Mouse (Mus musculus) kidney, embryonic 15.5 days (tissue): Measurements from ENCODE around the gene Ntng1. TPM values are rescaled to one million over a fixed set of nuclear protein-coding genes. Genes with fewer than 3 reads are reported as not detected.

Experiments
- ATAC-seq: fragments of 200-750 bp; cut with Nextera tagmentation; replicated peaks from 2 replicates; pipeline ENCODE4 v1.8.0; 2017; ENCODE audit warnings: moderate TSS enrichment; ENCODE audit not compliant: low FRiP score
- H3K27ac ChIP-seq: fragments of 300-500 bp; sonication (generic); 2 replicates; pipeline ENCODE4 v1.5.1; 2015; ENCODE audit warnings: mild to moderate bottlenecking, inconsistent platforms
- H3K27me3 ChIP-seq: fragments of 300-500 bp; sonication (generic); 2 replicates; pipeline ENCODE4 v1.6.1; 2015; ENCODE audit warnings: inconsistent platforms
- H3K36me3 ChIP-seq: fragments of 300-500 bp; sonication (generic); 2 replicates; pipeline ENCODE4 v1.6.1; 2015; ENCODE audit warnings: inconsistent platforms
- H3K4me1 ChIP-seq: fragments of 300-500 bp; sonication (generic); 2 replicates; pipeline ENCODE4 v1.6.1; 2015; ENCODE audit warnings: inconsistent platforms
- H3K4me2 ChIP-seq: fragments of 300-500 bp; sonication (generic); 2 replicates; pipeline ENCODE4 v1.6.1; 2015; ENCODE audit warnings: moderate library complexity, mild to moderate bottlenecking, inconsistent platforms
- H3K4me3 ChIP-seq: fragments of 300-500 bp; sonication (generic); replicated peaks from 2 replicates; pipeline ENCODE4 v1.5.1; 2015; ENCODE audit warnings: mild to moderate bottlenecking, inconsistent platforms
- H3K9ac ChIP-seq: fragments of 300-500 bp; sonication (generic); 2 replicates; pipeline ENCODE4 v1.6.1; 2015; ENCODE audit warnings: mild to moderate bottlenecking, inconsistent platforms
- H3K9me3 ChIP-seq: fragments of 300-500 bp; sonication (generic); replicated peaks from 2 replicates; pipeline ENCODE4 v1.6.1; 2016; ENCODE audit warnings: inconsistent platforms
- WGBS: fragments of 180-500 bp; shearing (Covaris S2); methylation state at CpG from one replicate; pipeline ENCODE4 v1.1.7; 2015; ENCODE audit warnings: mixed read lengths; 5-methylcytosine and 5-hydroxymethylcytosine counted together
- polyA plus RNA-seq: library from polyadenylated mRNA; unstranded; fragments of >200 nt; fragmentation: Nextera tagmentation; extraction: Ambion mirVana; gene quantifications from 2 replicates; pipeline ENCODE4 v1.2.1, GENCODE M21; 2015

The Ntng1 gene
- polyA plus RNA-seq, 1 experiment from 2014 or later: 4.1 TPM

- H3K4me3 ChIP-seq: no peak overlapping the region
- ATAC-seq: no peak
- H3K9me3 ChIP-seq: no peaks in the 10 kb centered on the region
- H3K36me3 ChIP-seq: no peaks in the 10 kb centered on the region
- no peak overlapping the region for H3K9ac ChIP-seq
- no peaks in the 10 kb centered on the region for H3K27me3 ChIP-seq
- H3K4me1 ChIP-seq: no peaks in the 10 kb centered on the region
- H3K27ac ChIP-seq: no peak overlapping the region
- H3K4me2 ChIP-seq: no peak overlapping the region
Measured at GRCm38 (mm10) chr3:109970181-109970580, 173.6 kb downstream of the Ntng1 start.

DNA sequence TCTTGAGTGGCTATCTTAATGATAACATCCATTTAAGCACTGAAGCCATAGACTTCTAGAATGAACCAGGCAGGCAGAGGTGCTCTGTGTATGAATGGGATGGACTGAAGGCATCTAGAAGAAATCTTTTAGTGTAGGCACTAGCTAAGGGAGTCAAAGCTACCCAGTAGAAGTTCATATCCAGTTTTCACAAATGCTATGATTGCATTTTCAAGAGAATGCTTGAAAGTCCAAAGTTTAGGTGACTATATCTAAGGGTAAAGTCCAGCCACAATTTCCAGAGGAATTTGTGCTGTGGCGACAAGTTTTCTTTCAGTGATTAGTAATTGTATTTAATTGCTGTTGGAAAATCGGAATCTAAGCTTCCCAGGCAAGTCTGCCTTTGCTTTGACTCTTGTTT is 181.2 kb downstream of the Ntng1 start:
- Histone ChIP-seq H3K27ac (no peak overlapping the region), H3K36me3 (no peaks in the 10 kb centered on the region), H3K4me2 (no peak overlapping the region), H3K4me3 (no peak overlapping the region), H3K27me3 (no peaks in the 10 kb centered on the region), H3K4me1 (no peaks in the 10 kb centered on the region), H3K9me3 (no peaks in the 10 kb centered on the region), H3K9ac (no peak overlapping the region)
- 87% methylated on average over 2 of the region's 2 CpGs for WGBS
- ATAC-seq: no peak

DNA sequence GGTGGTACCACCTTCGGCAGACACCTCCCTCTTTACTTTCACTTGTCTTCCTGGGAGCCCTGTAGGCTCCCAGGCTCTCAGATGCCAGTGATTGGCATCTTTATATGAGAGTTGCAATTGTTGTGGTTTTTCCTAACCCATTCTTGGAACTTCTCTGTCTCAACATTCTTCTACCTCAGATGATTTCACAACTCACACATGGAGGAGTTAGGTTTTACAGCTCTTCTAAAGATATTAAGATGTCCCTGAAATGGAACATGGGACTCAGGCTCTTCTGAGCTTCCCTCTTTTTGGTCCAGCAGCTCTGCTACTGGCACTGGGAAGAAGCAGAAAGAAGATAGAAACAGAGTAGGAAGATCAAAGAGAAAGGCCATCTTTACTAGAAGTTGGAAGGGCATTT is 200.9 kb downstream of the Ntng1 start:
- Histone ChIP-seq H3K36me3 (no peaks in the 10 kb centered on the region), H3K27me3 (no peaks in the 10 kb centered on the region), H3K4me3 (no peak overlapping the region), H3K27ac (no peak overlapping the region), H3K9me3 (no peaks in the 10 kb centered on the region), H3K9ac (no peak overlapping the region), H3K4me2 (no peak overlapping the region), H3K4me1 (no peaks in the 10 kb centered on the region)
- ATAC-seq: no peak
- WGBS: 89% methylated on average over 1 of the region's 1 CpGs

- H3K9me3 ChIP-seq: no peaks in the 10 kb centered on the region
- 92% methylated on average over 2 of the region's 2 CpGs for WGBS
Measured at GRCm38 (mm10) chr3:109937634-109938033, 206.2 kb downstream of the Ntng1 start.

DNA sequence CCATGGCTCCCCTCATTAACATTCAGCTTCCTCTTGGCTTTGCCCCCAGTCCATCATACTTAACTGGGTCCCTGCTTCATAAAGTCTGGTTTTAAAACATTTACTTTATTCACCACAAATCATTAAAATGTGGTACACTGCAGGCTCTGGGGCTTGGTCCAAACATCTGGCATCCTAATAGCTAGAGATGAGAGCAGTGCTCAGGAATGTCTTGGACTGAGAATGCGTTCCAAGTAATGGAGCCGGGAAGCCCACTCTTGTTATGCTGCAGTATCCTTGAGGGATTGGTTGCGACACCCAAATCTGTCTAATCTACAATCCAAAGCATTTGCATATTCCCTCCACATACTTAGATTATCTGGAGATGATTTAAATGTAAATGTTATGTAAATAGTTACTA is 207.5 kb downstream of the Ntng1 start:
- Histone ChIP-seq H3K9me3 (no peaks in the 10 kb centered on the region), H3K9ac (no peak overlapping the region), H3K4me1 (no peaks in the 10 kb centered on the region), H3K4me3 (no peak overlapping the region), H3K36me3 (no peaks in the 10 kb centered on the region), H3K27ac (no peak overlapping the region), H3K27me3 (no peaks in the 10 kb centered on the region), H3K4me2 (no peak overlapping the region)
- no peak for ATAC-seq
- 78% methylated on average over 3 of the region's 3 CpGs for WGBS

More at GRCm38 (mm10) chr3:109937634-109938033, 206.2 kb downstream of the Ntng1 start:
- Histone ChIP-seq H3K4me1 (no peaks in the 10 kb centered on the region), H3K27me3 (no peaks in the 10 kb centered on the region), H3K36me3 (no peaks in the 10 kb centered on the region), H3K4me2 (no peak overlapping the region), H3K4me3 (no peak overlapping the region), H3K27ac (no peak overlapping the region), H3K9ac (no peak overlapping the region)
- no peak for ATAC-seq

- ATAC-seq: no peak
- Histone ChIP-seq H3K4me2 (no peak overlapping the region), H3K4me3 (no peak overlapping the region), H3K36me3 (no peaks in the 10 kb centered on the region), H3K27ac (no peak overlapping the region), H3K4me1 (no peaks in the 10 kb centered on the region), H3K27me3 (no peaks in the 10 kb centered on the region), H3K9me3 (no peaks in the 10 kb centered on the region), H3K9ac (no peak overlapping the region)
- 76% methylated on average over 8 of the region's 8 CpGs for WGBS
Measured at GRCm38 (mm10) chr3:109932261-109932660, 211.6 kb downstream of the Ntng1 start.

- 72% methylated on average over 5 of the region's 5 CpGs for WGBS
- Histone ChIP-seq H3K27ac (no peak overlapping the region), H3K4me3 (no peak overlapping the region), H3K9me3 (no peaks in the 10 kb centered on the region), H3K36me3 (no peaks in the 10 kb centered on the region), H3K27me3 (no peaks in the 10 kb centered on the region), H3K4me2 (no peak overlapping the region), H3K9ac (no peak overlapping the region), H3K4me1 (no peaks in the 10 kb centered on the region)
- no peak for ATAC-seq
Measured at GRCm38 (mm10) chr3:109931021-109931420, 212.8 kb downstream of the Ntng1 start.

- H3K27ac ChIP-seq: no peak overlapping the region
- H3K27me3 ChIP-seq: no peaks in the 10 kb centered on the region
- ATAC-seq: no peak
Measured at GRCm38 (mm10) chr3:109923788-109924187, 220.0 kb downstream of the Ntng1 start.

DNA sequence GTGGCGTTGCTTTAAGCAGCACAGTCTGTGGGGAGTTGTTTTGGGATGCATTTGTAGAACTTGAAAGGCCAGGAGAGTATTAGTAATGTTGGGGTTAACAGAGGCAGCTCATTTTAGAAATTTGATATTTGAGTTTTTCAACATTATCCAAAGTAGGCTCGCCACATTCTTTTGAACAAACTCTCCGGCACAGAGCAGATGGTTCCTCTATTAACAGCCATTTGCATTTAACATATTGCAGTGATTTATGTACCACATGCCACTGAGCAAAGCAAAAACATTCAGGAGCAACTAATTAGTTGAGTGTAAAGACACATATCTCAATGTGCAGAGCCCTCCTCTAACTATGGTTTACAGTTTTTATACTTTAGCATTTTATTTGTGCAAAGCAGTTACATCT is 224.8 kb downstream of the Ntng1 start:
- 34% methylated on average over 3 of the region's 3 CpGs for WGBS
- peaks cover 12% of the 10 kb centered on the region; the same call in 1 of the 2 replicates for H3K4me1 ChIP-seq
- no peaks in the 10 kb centered on the region for H3K27me3 ChIP-seq

More at GRCm38 (mm10) chr3:109923788-109924187, 220.0 kb downstream of the Ntng1 start:
- 75% methylated on average over 4 of the region's 4 CpGs for WGBS
- Histone ChIP-seq H3K36me3 (no peaks in the 10 kb centered on the region), H3K4me1 (peaks cover 3% of the 10 kb centered on the region; the same call in 1 of the 2 replicates), H3K9me3 (no peaks in the 10 kb centered on the region), H3K4me3 (no peak overlapping the region), H3K9ac (no peak overlapping the region), H3K4me2 (no peak overlapping the region)

DNA sequence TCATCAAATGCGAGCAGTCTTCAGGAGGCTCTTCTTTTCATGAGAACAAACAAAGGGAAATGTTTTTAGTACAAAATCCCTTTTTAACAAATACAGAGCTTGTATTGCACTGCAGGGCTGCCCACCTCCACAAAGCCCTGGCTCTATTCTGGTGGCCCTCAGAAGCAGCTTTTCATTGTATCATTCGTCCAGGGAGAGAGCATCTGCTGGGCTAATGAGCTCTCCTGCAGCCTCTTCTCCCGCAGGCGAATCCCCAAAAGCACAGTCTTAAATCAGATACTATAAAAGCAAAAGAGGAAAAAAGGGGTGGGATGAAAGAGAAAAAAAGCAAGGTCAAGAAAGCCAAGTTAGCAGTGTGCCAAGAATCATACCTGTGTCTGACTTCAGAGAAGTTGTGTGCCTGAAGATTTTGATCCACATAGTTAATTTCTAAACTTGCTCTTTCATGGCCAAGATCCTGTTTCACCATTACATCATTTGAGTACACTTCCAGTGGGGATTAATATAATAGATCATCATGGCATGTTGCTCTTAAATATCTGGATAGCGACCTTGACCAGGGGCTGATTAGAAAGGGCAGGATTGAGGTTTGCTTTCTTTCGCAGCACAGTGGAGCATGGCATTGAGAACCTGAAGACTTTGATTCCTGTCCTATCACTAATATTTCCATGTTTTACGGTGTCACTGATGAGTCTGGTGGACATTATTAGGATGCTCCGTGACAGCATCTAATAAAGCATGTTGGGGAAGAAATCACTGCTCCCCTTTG is 225.7 kb downstream of the Ntng1 start:
- ATAC-seq: no peak
- no peak overlapping the region for H3K9ac ChIP-seq
- no peak overlapping the region for H3K27ac ChIP-seq
- no peaks in the 10 kb centered on the region for H3K36me3 ChIP-seq
- H3K4me1 ChIP-seq: peaks cover 12% of the 10 kb centered on the region; the same call in 1 of the 2 replicates
- H3K4me3 ChIP-seq: no peak overlapping the region
- H3K4me2 ChIP-seq: no peak overlapping the region
- no peaks in the 10 kb centered on the region for H3K9me3 ChIP-seq
- H3K27me3 ChIP-seq: no peaks in the 10 kb centered on the region
- 41% methylated on average over 8 of the region's 8 CpGs for WGBS

More for the DNA sequence above, 224.8 kb downstream of the Ntng1 start:
- Histone ChIP-seq H3K9ac (no peak overlapping the region), H3K36me3 (no peaks in the 10 kb centered on the region), H3K4me2 (no peak overlapping the region), H3K27ac (no peak overlapping the region), H3K9me3 (no peaks in the 10 kb centered on the region), H3K4me3 (no peak overlapping the region)
- ATAC-seq: no peak

GRCm38 (mm10) chr3:109917077-109917476 is 226.7 kb downstream of the Ntng1 start:
- no peaks in the 10 kb centered on the region for H3K36me3 ChIP-seq
- H3K4me1 ChIP-seq: peaks cover 12% of the 10 kb centered on the region; the same call in 1 of the 2 replicates
- H3K27me3 ChIP-seq: no peaks in the 10 kb centered on the region
- no peaks in the 10 kb centered on the region for H3K9me3 ChIP-seq
- H3K27ac ChIP-seq: no peak overlapping the region
- WGBS: 48% methylated on average over 4 of the region's 4 CpGs
- no peak for ATAC-seq
- no peak overlapping the region for H3K4me2 ChIP-seq
- no peak overlapping the region for H3K4me3 ChIP-seq
- no peak overlapping the region for H3K9ac ChIP-seq

GRCm38 (mm10) chr3:109914226-109914625 is 229.6 kb downstream of the Ntng1 start:
- H3K4me2 ChIP-seq: no peak overlapping the region
- WGBS: 84% methylated on average over 5 of the region's 5 CpGs

GRCm38 (mm10) chr3:109890600-109890999 is 253.2 kb downstream of the Ntng1 start:
- WGBS: 0% methylated on average over 1 of the region's 1 CpGs
- H3K9me3 ChIP-seq: no peaks in the 10 kb centered on the region
- H3K4me2 ChIP-seq: no peak overlapping the region
- no peak overlapping the region for H3K9ac ChIP-seq
- H3K27me3 ChIP-seq: no peaks in the 10 kb centered on the region
- no peak overlapping the region for H3K4me3 ChIP-seq
- H3K27ac ChIP-seq: no peak overlapping the region
- no peaks in the 10 kb centered on the region for H3K36me3 ChIP-seq
- peak; percentile 91 for ATAC-seq
- H3K4me1 ChIP-seq: no peaks in the 10 kb centered on the region

More at GRCm38 (mm10) chr3:109914226-109914625, 229.6 kb downstream of the Ntng1 start:
- ATAC-seq: no peak
- H3K27ac ChIP-seq: no peak overlapping the region
- no peak overlapping the region for H3K4me3 ChIP-seq
- no peaks in the 10 kb centered on the region for H3K27me3 ChIP-seq
- H3K9ac ChIP-seq: no peak overlapping the region
- no peaks in the 10 kb centered on the region for H3K36me3 ChIP-seq
- H3K4me1 ChIP-seq: peaks cover 12% of the 10 kb centered on the region; the same call in 1 of the 2 replicates
- H3K9me3 ChIP-seq: no peaks in the 10 kb centered on the region
